Mouse (Mus musculus) myocyte (in vitro differentiated cells): Measurements from ENCODE around the gene Paqr7.

Experiments used
- CEBPB ChIP-seq: IDR thresholded peaks from 2 replicates; pipeline ENCODE4 v1.6.1; 2011; ENCODE audit warnings: mild to moderate bottlenecking, moderate library complexity; ENCODE audit not compliant: poor library complexity, insufficient read depth, severe bottlenecking
- MAX ChIP-seq: IDR thresholded peaks from one replicate; pipeline ENCODE4 v1.6.1; 2011; ENCODE audit warnings: low read depth, mild to moderate bottlenecking, control low read depth
- POLR2A ChIP-seq: IDR thresholded peaks from one replicate; pipeline ENCODE4 v1.6.1; 2011; ENCODE audit warnings: low read depth, mild to moderate bottlenecking, control low read depth, moderate library complexity; ENCODE audit not compliant: insufficient read length
- POLR2AphosphoS2 ChIP-seq: IDR thresholded peaks from one replicate; pipeline ENCODE4 v1.6.1; 2011; ENCODE audit warnings: low read depth, control low read depth; ENCODE audit not compliant: insufficient read length
- USF1 ChIP-seq: IDR thresholded peaks from one replicate; pipeline ENCODE4 v1.6.1; 2011; ENCODE audit warnings: low read depth, mild to moderate bottlenecking, control low read depth, moderate library complexity

DNA sequence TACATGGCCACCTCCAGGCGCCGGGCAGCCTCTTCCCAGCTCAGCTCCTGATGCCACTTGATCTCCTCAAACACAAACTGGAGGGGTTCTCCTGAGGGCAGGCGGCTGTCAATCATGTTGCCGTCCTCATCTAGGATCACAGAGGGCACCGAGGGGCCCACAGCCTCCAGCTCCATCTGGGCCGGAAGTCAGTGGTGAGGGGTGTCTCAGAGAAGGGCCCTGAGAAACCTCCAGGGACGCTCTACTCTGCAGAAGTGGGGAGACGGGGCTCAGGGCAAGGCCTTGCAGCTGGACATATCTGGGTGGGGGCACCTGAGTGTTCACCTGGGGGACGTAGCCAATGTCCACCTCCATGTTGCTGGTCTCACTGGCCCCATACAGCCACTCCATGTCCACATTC is 46.2 kb downstream of the Paqr7 start:
- TF ChIP-seq USF1 (no peak), POLR2A (no peak), CEBPB (no peak), POLR2AphosphoS2 (no peak), MAX (no peak)
